Mouse (Mus musculus): ENCODE measurements around the gene Tmbim4. TPM values are rescaled to one million over a fixed set of nuclear protein-coding genes. Genes with fewer than 3 reads are reported as not detected.

Tmbim4 gene
- 59.3 and 76.3 TPM in 2 replicates for total RNA-seq (2014; fragmentation: Nextera tagmentation)
- total RNA-seq (2017): 74.4 and 83.8 TPM in 2 replicates

- peak; percentile 78 for ATAC-seq (replicated peaks; ENCODE audit: low FRiP score, low TSS enrichment, poor library complexity, severe bottlenecking)
These were observed at the start of gene Tmbim4 for GRCm38 (mm10) chr10:120201131-120201921. Gene Tmbim4 (plus strand): TSS chr10:120201590.

GRCm38 (mm10) chr10:120151672-120152071 is 49.7 kb upstream of the Tmbim4 start:
- ATAC-seq (replicated peaks; ENCODE audit: low FRiP score, low TSS enrichment, poor library complexity, severe bottlenecking): no peak

GRCm38 (mm10) chr10:120153911-120154310 is 47.5 kb upstream of the Tmbim4 start:
- no peak for ATAC-seq (replicated peaks; ENCODE audit: low FRiP score, low TSS enrichment, poor library complexity, severe bottlenecking)

- ATAC-seq (replicated peaks; ENCODE audit: low FRiP score, low TSS enrichment, poor library complexity, severe bottlenecking): no peak
These were observed 40.9 kb upstream of the Tmbim4 start for GRCm38 (mm10) chr10:120160533-120160932.

GRCm38 (mm10) chr10:120162840-120163239 is 38.5 kb upstream of the Tmbim4 start:
- no peak for ATAC-seq (replicated peaks; ENCODE audit: low FRiP score, low TSS enrichment, poor library complexity, severe bottlenecking)

- ATAC-seq (replicated peaks; ENCODE audit: low FRiP score, low TSS enrichment, poor library complexity, severe bottlenecking): no peak
These were observed 37.9 kb upstream of the Tmbim4 start for GRCm38 (mm10) chr10:120163490-120163889.

- no peak for ATAC-seq (replicated peaks; ENCODE audit: low FRiP score, low TSS enrichment, poor library complexity, severe bottlenecking)
These were observed 36.2 kb upstream of the Tmbim4 start for GRCm38 (mm10) chr10:120164931-120165792.

GRCm38 (mm10) chr10:120165793-120166503 is 35.4 kb upstream of the Tmbim4 start:
- no peak for ATAC-seq (replicated peaks; ENCODE audit: low FRiP score, low TSS enrichment, poor library complexity, severe bottlenecking)

GRCm38 (mm10) chr10:120168070-120168469 is 33.3 kb upstream of the Tmbim4 start:
- peak; percentile 85 for ATAC-seq (replicated peaks; ENCODE audit: low FRiP score, low TSS enrichment, poor library complexity, severe bottlenecking)

- ATAC-seq (replicated peaks; ENCODE audit: low FRiP score, low TSS enrichment, poor library complexity, severe bottlenecking): peak; percentile 53
These were observed 32.3 kb upstream of the Tmbim4 start for GRCm38 (mm10) chr10:120169064-120169463.

- ATAC-seq (replicated peaks; ENCODE audit: low FRiP score, low TSS enrichment, poor library complexity, severe bottlenecking): no peak
These were observed 31.5 kb upstream of the Tmbim4 start for GRCm38 (mm10) chr10:120169841-120170240.

- ATAC-seq (replicated peaks; ENCODE audit: low FRiP score, low TSS enrichment, poor library complexity, severe bottlenecking): no peak
These were observed 31.1 kb upstream of the Tmbim4 start for GRCm38 (mm10) chr10:120170277-120170676.

GRCm38 (mm10) chr10:120171340-120171739 is 30.1 kb upstream of the Tmbim4 start:
- ATAC-seq (replicated peaks; ENCODE audit: low FRiP score, low TSS enrichment, poor library complexity, severe bottlenecking): no peak

- ATAC-seq (replicated peaks; ENCODE audit: low FRiP score, low TSS enrichment, poor library complexity, severe bottlenecking): no peak
These were observed 27.1 kb upstream of the Tmbim4 start for GRCm38 (mm10) chr10:120174192-120174705.

- peak; percentile 95 for ATAC-seq (replicated peaks; ENCODE audit: low FRiP score, low TSS enrichment, poor library complexity, severe bottlenecking)
These were observed 18.5 kb upstream of the Tmbim4 start for GRCm38 (mm10) chr10:120182887-120183286.

GRCm38 (mm10) chr10:120183342-120183741 is 18.0 kb upstream of the Tmbim4 start:
- ATAC-seq (replicated peaks; ENCODE audit: low FRiP score, low TSS enrichment, poor library complexity, severe bottlenecking): no peak

GRCm38 (mm10) chr10:120188513-120188912 is 12.9 kb upstream of the Tmbim4 start:
- ATAC-seq (replicated peaks; ENCODE audit: low FRiP score, low TSS enrichment, poor library complexity, severe bottlenecking): no peak

GRCm38 (mm10) chr10:120189276-120189675 is 12.1 kb upstream of the Tmbim4 start:
- ATAC-seq (replicated peaks; ENCODE audit: low FRiP score, low TSS enrichment, poor library complexity, severe bottlenecking): 0 out of 2 replicates have a peak, but pooled peaks have one; percentile 27

- ATAC-seq (replicated peaks; ENCODE audit: low FRiP score, low TSS enrichment, poor library complexity, severe bottlenecking): 0 out of 2 replicates have a peak, but pooled peaks have one; percentile 24
These were observed 11.6 kb upstream of the Tmbim4 start for GRCm38 (mm10) chr10:120189782-120190181.

All from megakaryocyte-erythroid progenitor cell, adult 5-6 weeks (primary cell).